Mouse (Mus musculus) ES-E14 (cell line): Measurements from ENCODE around the gene Lrg1.

ENCODE experiments used
- HCFC1 ChIP-seq: IDR thresholded peaks from 2 replicates; pipeline ENCODE4 v1.6.1; 2012; ENCODE audit warnings: low read length, inconsistent platforms, borderline replicate concordance; ENCODE audit not compliant: insufficient read depth
- ZC3H11A ChIP-seq: IDR thresholded peaks from 2 replicates; pipeline ENCODE4 v1.6.1; 2012; ENCODE audit warnings: low read depth, mild to moderate bottlenecking, inconsistent platforms, low read length, borderline replicate concordance

- TF ChIP-seq HCFC1: no peak
- TF ChIP-seq ZC3H11A: no peak
Observed at GRCm38 (mm10) chr17:56072243-56072642, 49.6 kb downstream of the Lrg1 start.
